Mouse (Mus musculus) limb, embryonic 14.5 days (tissue): ENCODE measurements around the gene Upk3a. TPM values are rescaled to one million over a fixed set of nuclear protein-coding genes. Genes with fewer than 3 reads are reported as not detected.
"Not testable (repeated sequence)": the region's sequence is repeated elsewhere in the genome, so short reads cannot be mapped to it uniquely, and the experiment has no call there.

Experiments used
- ATAC-seq: fragments of 200-750 bp; cut with Nextera tagmentation; 2 replicates; pipeline ENCODE4 v1.8.0; 2017; ENCODE audit warnings: low read depth, moderate number of reproducible peaks, moderate TSS enrichment; ENCODE audit not compliant: low FRiP score
- DNase-seq: peaks from one replicate; pipeline ENCODE4 v3.0.0-alpha.2; 2015; ENCODE audit warnings: low spot score
- H3K27ac ChIP-seq: fragments of 300-500 bp; sonication (generic); replicated peaks from 2 replicates; pipeline ENCODE4 v1.5.1; 2014; ENCODE audit warnings: low read depth, mild to moderate bottlenecking, low read length, moderate library complexity, mixed read lengths
- H3K27me3 ChIP-seq: fragments of 300-500 bp; sonication (generic); 2 replicates; pipeline ENCODE4 v1.6.1; 2014; ENCODE audit warnings: low read length, mixed read lengths; ENCODE audit not compliant: control insufficient read depth, insufficient read depth
- H3K36me3 ChIP-seq: fragments of 300-500 bp; sonication (generic); 2 replicates; pipeline ENCODE4 v1.6.1; 2014; ENCODE audit warnings: mild to moderate bottlenecking, low read length, moderate library complexity, mixed read lengths; ENCODE audit not compliant: control insufficient read depth, insufficient read depth
- H3K4me1 ChIP-seq: fragments of 300-500 bp; sonication (generic); 2 replicates; pipeline ENCODE4 v1.6.1; 2014; ENCODE audit warnings: antibody characterized with exemption, low read length, mixed read lengths; ENCODE audit not compliant: control insufficient read depth, insufficient read depth
- H3K4me2 ChIP-seq: fragments of 300-500 bp; sonication (generic); replicated peaks from 2 replicates; pipeline ENCODE4 v1.6.1; 2014; ENCODE audit warnings: low read depth, mild to moderate bottlenecking, low read length, moderate library complexity; ENCODE audit not compliant: severe bottlenecking
- H3K4me3 ChIP-seq: fragments of 300-500 bp; sonication (generic); replicated peaks from 2 replicates; pipeline ENCODE4 v1.5.1; 2014; ENCODE audit warnings: low read length
- H3K9ac ChIP-seq: fragments of 300-500 bp; sonication (generic); 2 replicates; pipeline ENCODE4 v1.6.1; 2014; ENCODE audit warnings: mild to moderate bottlenecking, low read depth, low read length, moderate library complexity; ENCODE audit not compliant: severe bottlenecking
- H3K9me3 ChIP-seq: fragments of 300-500 bp; sonication (generic); 2 replicates; pipeline ENCODE4 v1.6.1; 2016; ENCODE audit warnings: low read length; ENCODE audit not compliant: control insufficient read depth
- POLR2A ChIP-seq: fragments of 200-500 bp; IDR thresholded peaks from 2 replicates; pipeline ENCODE4 v1.8.0; 2012; ENCODE audit warnings: inconsistent platforms, mild to moderate bottlenecking, moderate library complexity, borderline replicate concordance; ENCODE audit not compliant: insufficient read depth, insufficient read length; ENCODE audit errors: extremely low read depth
- WGBS: fragments of 180-500 bp; shearing (Covaris S2); extraction: QIAGEN DNeasy Blood & Tissue Kit; methylation state at CpG from one replicate; pipeline ENCODE4 v1.1.7; 2014; 5-methylcytosine and 5-hydroxymethylcytosine counted together
- polyA plus RNA-seq, 2 experiments: library from polyadenylated mRNA; depleted of rRNA in 1 of 2; stranded (reverse) in 1 of 2; unstranded in 1 of 2; fragments of >200 nt; fragmentation: Nextera tagmentation in 1 of 2; extraction: Ambion mirVana in 1 of 2; gene quantifications; 2 replicates each; pipeline versions ENCODE4 v1.2.1 to v1.2.3; 2012 to 2014

The Upk3a gene
- polyA plus RNA-seq, 2 experiments: 0.08 TPM; not detected in 1

DNA sequence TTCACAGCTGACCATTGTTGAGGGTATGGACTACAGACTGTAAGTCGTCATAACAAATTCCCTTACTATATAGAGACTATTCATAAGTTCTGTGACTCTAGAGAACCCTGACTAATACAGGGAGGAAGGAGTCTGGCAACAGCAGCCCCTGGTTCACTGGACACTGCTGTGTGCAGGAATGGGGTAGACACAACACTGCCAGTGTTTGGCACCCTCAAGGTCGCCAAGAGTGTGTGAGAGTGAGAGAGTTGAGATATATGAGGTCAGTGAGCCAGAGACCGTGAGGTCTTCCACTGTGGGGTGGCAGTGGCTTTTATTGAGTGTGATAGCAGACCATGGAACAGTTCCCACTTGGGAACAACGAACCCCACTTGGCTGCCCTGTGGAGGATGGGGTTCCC lies 9.3 kb downstream of the Upk3a start:
- no peak overlapping the region for H3K9ac ChIP-seq
- ATAC-seq (no peak), DNase-seq (no peak)
- no peak for TF ChIP-seq POLR2A
- H3K4me2 ChIP-seq: no peak overlapping the region
- H3K4me3 ChIP-seq: no peak overlapping the region
- H3K9me3 ChIP-seq: no peaks in the 10 kb centered on the region
- 68% methylated on average over 4 of the region's 4 CpGs for WGBS
- no peaks in the 10 kb centered on the region for H3K4me1 ChIP-seq
- no peaks in the 10 kb centered on the region for H3K27me3 ChIP-seq
- H3K27ac ChIP-seq: no peak overlapping the region
- no peaks in the 10 kb centered on the region for H3K36me3 ChIP-seq

GRCm38 (mm10) chr15:85027740-85028139 lies 10.8 kb downstream of the Upk3a start:
- Histone ChIP-seq H3K9ac (no peak overlapping the region), H3K27ac (no peak overlapping the region), H3K4me2 (no peak overlapping the region), H3K27me3 (no peaks in the 10 kb centered on the region), H3K4me3 (no peak overlapping the region), H3K36me3 (no peaks in the 10 kb centered on the region), H3K4me1 (no peaks in the 10 kb centered on the region), H3K9me3 (no peaks in the 10 kb centered on the region)
- DNase-seq: no peak
- TF ChIP-seq POLR2A: no peak
- no peak for ATAC-seq
- WGBS: 40% methylated on average over 4 of the region's 4 CpGs

DNA sequence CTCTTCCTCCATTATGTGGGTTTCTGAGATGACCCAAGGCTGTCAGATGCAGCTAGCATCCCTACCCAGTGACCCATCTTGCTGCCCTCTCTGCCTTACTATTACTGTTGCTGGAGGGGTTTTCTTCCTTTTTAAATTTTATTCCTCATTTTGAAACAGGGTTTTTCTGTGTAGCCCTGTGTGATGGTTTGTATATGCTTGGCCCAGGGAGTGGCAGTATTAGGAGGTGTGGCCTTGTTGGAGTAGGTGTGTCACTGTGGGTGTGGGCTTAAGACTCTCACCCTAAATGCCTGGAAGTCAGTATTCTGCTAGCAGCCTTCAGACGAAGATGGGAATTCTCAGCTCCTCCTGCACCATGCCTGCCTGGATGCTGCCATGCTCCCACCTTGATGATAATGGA lies 11.7 kb downstream of the Upk3a start, which contains the start of gene Fam118a:
Fam118a (plus strand) TSS at position 301 of the 400 bp plus-strand sequence.
- not testable (repeated sequence) for H3K4me3 ChIP-seq, ATAC-seq, H3K9ac ChIP-seq, DNase-seq, H3K4me1 ChIP-seq, H3K27me3 ChIP-seq, H3K36me3 ChIP-seq, H3K4me2 ChIP-seq, H3K27ac ChIP-seq, H3K9me3 ChIP-seq
- WGBS: 37% methylated on average over 1 of the region's 1 CpGs

- not testable (repeated sequence) for DNase-seq, H3K36me3 ChIP-seq, H3K4me2 ChIP-seq, H3K9ac ChIP-seq, H3K4me1 ChIP-seq, H3K4me3 ChIP-seq, H3K27ac ChIP-seq, H3K9me3 ChIP-seq, H3K27me3 ChIP-seq, ATAC-seq
- WGBS: 67% methylated on average over 1 of the region's 1 CpGs
Measured at GRCm38 (mm10) chr15:85030643-85031042, 13.7 kb downstream of the Upk3a start.

DNA sequence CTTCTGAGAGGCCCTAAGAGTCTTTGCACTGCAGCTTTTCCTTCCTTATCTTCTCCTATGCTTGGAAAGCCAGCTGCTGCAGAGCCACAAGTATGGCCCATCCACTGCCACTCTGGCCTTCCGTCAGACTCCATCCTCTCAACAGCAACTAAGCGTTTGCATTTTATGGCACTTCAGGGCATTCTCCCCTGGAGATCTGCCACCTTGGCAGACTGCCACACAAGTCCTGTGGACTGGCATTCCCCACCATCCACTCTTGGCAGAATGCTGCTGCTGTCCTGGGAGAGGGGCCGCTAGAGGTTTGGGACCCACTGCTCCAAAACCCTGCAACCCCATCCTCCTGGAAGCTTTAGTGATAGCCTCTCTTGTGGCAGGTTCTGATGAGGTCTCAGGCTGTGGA lies 14.9 kb downstream of the Upk3a start:
- DNase-seq (no peak), ATAC-seq (no peak)
- no peak overlapping the region for H3K27ac ChIP-seq
- no peak for TF ChIP-seq POLR2A
- H3K36me3 ChIP-seq: no peaks in the 10 kb centered on the region
- H3K27me3 ChIP-seq: no peaks in the 10 kb centered on the region
- H3K4me1 ChIP-seq: no peaks in the 10 kb centered on the region; the same call in 1 of the 2 replicates
- 45% methylated on average over 3 of the region's 3 CpGs for WGBS
- no peaks in the 10 kb centered on the region for H3K9me3 ChIP-seq
- no peak overlapping the region for H3K9ac ChIP-seq
- no peak overlapping the region for H3K4me2 ChIP-seq
- H3K4me3 ChIP-seq: no peak overlapping the region

GRCm38 (mm10) chr15:85033916-85034315 lies 17.0 kb downstream of the Upk3a start:
- not testable (repeated sequence) for H3K36me3 ChIP-seq, ATAC-seq, H3K4me2 ChIP-seq, H3K4me1 ChIP-seq, DNase-seq, H3K27ac ChIP-seq, H3K9ac ChIP-seq, H3K27me3 ChIP-seq, H3K9me3 ChIP-seq, H3K4me3 ChIP-seq
- 39% methylated on average over 5 of the region's 7 CpGs for WGBS
